Mouse (Mus musculus) urinary bladder, postnatal 36 days (tissue): ENCODE results near the gene Ddx60.
"Not testable (repeated sequence)": the region's sequence is repeated elsewhere in the genome, so short reads cannot be mapped to it uniquely, and the experiment has no call there.

ENCODE experiments used
- DNase-seq, 2 experiments: peaks; one replicate each; pipeline ENCODE4 v3.0.0; 2022; ENCODE audit warnings: low spot score in 2 of 2, mixed read lengths in 1 of 2

Gene Ddx60

GRCm38 (mm10) chr8:61927777-61928494 lies at the start of gene Ddx60:
TSS of gene Ddx60 (plus strand) at chr8:61928087.
- DNase-seq = peak; percentile 24 to 51

GRCm38 (mm10) chr8:61894062-61894461 lies 33.8 kb upstream of the Ddx60 start:
- peak; percentile 20 to 45 for DNase-seq

GRCm38 (mm10) chr8:61896742-61897141 lies 31.1 kb upstream of the Ddx60 start:
- no peak for DNase-seq

GRCm38 (mm10) chr8:61897402-61897801 lies 30.5 kb upstream of the Ddx60 start:
- DNase-seq = no peak

- no peak for DNase-seq
Measured at GRCm38 (mm10) chr8:61901028-61901717, 26.7 kb upstream of the Ddx60 start.

- DNase-seq = no peak
Measured at GRCm38 (mm10) chr8:61902521-61902920, 25.4 kb upstream of the Ddx60 start, which contains the start of gene Palld. TSS of gene Palld (minus strand) at chr8:61902690.

GRCm38 (mm10) chr8:61908303-61909215 lies 19.3 kb upstream of the Ddx60 start:
- DNase-seq = peak in 1 of 2 experiments; percentile 33

- DNase-seq = no peak
Measured at GRCm38 (mm10) chr8:61909313-61909712, 18.6 kb upstream of the Ddx60 start.

GRCm38 (mm10) chr8:61912817-61913216 lies 15.1 kb upstream of the Ddx60 start:
- no peak for DNase-seq

GRCm38 (mm10) chr8:61913957-61914356 lies 13.9 kb upstream of the Ddx60 start:
- no peak for DNase-seq

GRCm38 (mm10) chr8:61917287-61917686 lies 10.6 kb upstream of the Ddx60 start:
- no peak for DNase-seq

GRCm38 (mm10) chr8:61919145-61919788 lies 8.6 kb upstream of the Ddx60 start:
- DNase-seq = no peak

- no peak for DNase-seq
Measured at GRCm38 (mm10) chr8:61920389-61920788, 7.5 kb upstream of the Ddx60 start.

- no peak for DNase-seq
Measured at GRCm38 (mm10) chr8:61921454-61922054, 6.3 kb upstream of the Ddx60 start.

GRCm38 (mm10) chr8:61924518-61924917 lies 3.4 kb upstream of the Ddx60 start:
- DNase-seq = no peak

- no peak for DNase-seq
Measured at GRCm38 (mm10) chr8:61933243-61933642, 5.4 kb downstream of the Ddx60 start.

- DNase-seq = no peak
Measured at GRCm38 (mm10) chr8:61937576-61937975, 9.7 kb downstream of the Ddx60 start.

- not testable (repeated sequence) for DNase-seq
Measured at GRCm38 (mm10) chr8:61964591-61965375, 36.9 kb downstream of the Ddx60 start.

GRCm38 (mm10) chr8:61969581-61969980 lies 41.7 kb downstream of the Ddx60 start:
- no peak for DNase-seq

GRCm38 (mm10) chr8:61984941-61985340 lies 57.1 kb downstream of the Ddx60 start:
- no peak for DNase-seq
